Mouse (Mus musculus): ENCODE data around the gene Casq2. TPM values are rescaled to one million over a fixed set of nuclear protein-coding genes. Genes with fewer than 3 reads are reported as not detected.

Casq2 gene
- polyA plus RNA-seq, 1 experiment, result 1.2 TPM

GRCm38 (mm10) chr3:102195762-102196161, 109.5 kb downstream of the Casq2 start:
- TF ChIP-seq CTCF (IDR thresholded peaks at IDR 0.05; ENCODE audit: borderline replicate concordance, insufficient read depth, low read length), result no peak
- Histone ChIP-seq H3K4me1 (ENCODE audit: control insufficient read depth, insufficient read depth, low read length) (peaks cover 26% of the 10 kb centered on the region), H3K4me3 (ENCODE audit: insufficient read depth, low read length) (no peak overlapping the region), H3K27ac (ENCODE audit: insufficient read depth, low read length) (no peak overlapping the region)

Other genes starting within 250 kb of the Casq2 start
- gene Mab21l3, start 237.5 kb upstream of the Casq2 start, polyA plus RNA-seq (2011; ENCODE audit: insufficient read length, low read depth, missing spikeins), result 2.1 and 2.5 TPM in 2 replicates
- 5.6 and 8.1 TPM in 2 replicates for gene Slc22a15, start 162.0 kb upstream of the Casq2 start, polyA plus RNA-seq (2011; ENCODE audit: insufficient read length, low read depth, missing spikeins)
- not detected in 2 replicates for gene Nhlh2, start 76.3 kb upstream of the Casq2 start, polyA plus RNA-seq (2011; ENCODE audit: insufficient read length, low read depth, missing spikeins)
- 23.2 and 30.0 TPM in 2 replicates for gene Vangl1, start 118.3 kb downstream of the Casq2 start, polyA plus RNA-seq (2011; ENCODE audit: insufficient read length, low read depth, missing spikeins)

Measured in embryonic fibroblast, embryonic 13.5 days (primary cell).